ENCODE assay signal across 34 mouse cellular contexts in the genomic region with DNA sequence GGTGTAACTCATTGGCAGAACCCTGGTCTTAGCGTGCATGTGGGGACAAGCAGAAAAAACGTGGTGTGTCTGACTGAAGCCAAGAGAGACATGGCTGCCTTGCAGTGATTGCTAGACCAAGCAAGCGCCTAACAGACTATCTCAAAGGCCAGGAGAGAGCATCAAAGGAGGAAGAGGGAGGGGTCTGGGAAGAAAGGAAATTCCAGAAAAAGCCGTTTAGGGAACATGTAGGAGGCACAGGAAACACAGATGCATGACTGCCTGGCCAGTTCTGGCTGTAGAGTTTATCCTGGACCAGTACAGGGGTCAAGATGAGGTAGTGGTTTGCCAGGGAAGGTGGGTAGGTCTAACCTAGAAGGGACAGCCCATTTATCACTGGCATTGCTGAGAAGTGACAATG. TPM values are rescaled to one million over a fixed set of nuclear protein-coding genes. Genes with fewer than 3 reads are reported as not detected.
DNase-seq lines count a peak whose midpoint lies in the region; ATAC-seq and TF ChIP-seq lines count a peak whose summit lies in the region.
"Had no signal": no experiment of that assay in that cellular context is flagged by ENCODE, and none has a peak within 500 bp of the region (broad histone marks: within the 10 kb centered on the region; RNA-seq: fewer than 3 reads in every experiment).

No protein-coding gene starts in this region.

- H3K9ac ChIP-seq in heart, embryonic 12.5 days, result no peak overlapping the region
- H3K9ac ChIP-seq in heart, adult 2 months (ENCODE audit: low read depth, low read length), result no peak overlapping the region
- no peak overlapping the region for H3K9ac ChIP-seq in lung, embryonic 14.5 days
- H3K9ac ChIP-seq: embryonic facial prominence, embryonic 15.5 days; forebrain, embryonic 12.5 days; forebrain, postnatal 0 days; limb, embryonic 13.5 days; liver, embryonic 12.5 days had no signal

- no peaks in the 10 kb centered on the region for H3K36me3 ChIP-seq in heart, embryonic 12.5 days
- H3K36me3 ChIP-seq in heart, embryonic 10.5 days, result no peaks in the 10 kb centered on the region
- H3K36me3 ChIP-seq in heart, adult 2 months (ENCODE audit: control insufficient read depth, insufficient read depth, low read length), result no peaks in the 10 kb centered on the region
- no peaks in the 10 kb centered on the region for H3K36me3 ChIP-seq in lung, embryonic 14.5 days (ENCODE audit: insufficient read depth)
- H3K36me3 ChIP-seq: embryonic facial prominence, embryonic 10.5 days; embryonic facial prominence, embryonic 15.5 days; forebrain, embryonic 12.5 days; limb, embryonic 13.5 days; liver, embryonic 12.5 days had no signal

- WGBS in heart, embryonic 12.5 days, result 38% methylated on average over 4 of the region's 4 CpGs
- 53% methylated on average over 4 of the region's 4 CpGs for WGBS in heart, embryonic 10.5 days
- 15% methylated on average over 4 of the region's 4 CpGs for WGBS in heart, adult 2 months
- 38% methylated on average over 4 of the region's 4 CpGs for WGBS in lung, embryonic 14.5 days

- no peak overlapping the region for H3K4me3 ChIP-seq in heart, embryonic 12.5 days
- no peak overlapping the region for H3K4me3 ChIP-seq in heart, embryonic 10.5 days
- no peak overlapping the region for H3K4me3 ChIP-seq in heart, adult 2 months
- no peak overlapping the region for H3K4me3 ChIP-seq in lung, embryonic 14.5 days (ENCODE audit: low read depth, low read length)
- H3K4me3 ChIP-seq in gastrocnemius, adult 2 months, result no peak overlapping the region
- H3K4me3 ChIP-seq: embryonic facial prominence, embryonic 10.5 days; embryonic facial prominence, embryonic 15.5 days; forebrain, embryonic 12.5 days; limb, embryonic 13.5 days; liver, embryonic 12.5 days had no signal

- no peak for DNase-seq in heart, embryonic 10.5 days (ENCODE audit: low spot score)
- DNase-seq in heart, postnatal 10 days, result peak; percentile 13 to 18
- DNase-seq in heart, adult 2 months, result no peak
- peak; percentile 37 for DNase-seq in lung, embryonic 14.5 days
- DNase-seq in lung, postnatal 25 days (ENCODE audit: low spot score), result no peak
- DNase-seq in testis, postnatal 10 days (ENCODE audit: low spot score), result peak; percentile 19
- DNase-seq in gastrocnemius, adult 2 months, result no peak
- DNase-seq: adrenal gland, postnatal 14 days; cerebellum, adult 11-12 months; cerebellum, postnatal 10 days; forebrain, postnatal 0 days; gastrocnemius, postnatal 10 days; kidney, adult 8-10 months; kidney, postnatal 4 days; lung, adult 18-20 months; lung, postnatal 36 days; right cerebral cortex, postnatal 25 days; thymus, postnatal 4 days had no signal

- no peaks in the 10 kb centered on the region for H3K9me3 ChIP-seq in heart, embryonic 12.5 days (replicated peaks)
- H3K9me3 ChIP-seq in heart, embryonic 10.5 days, result no peaks in the 10 kb centered on the region
- H3K9me3 ChIP-seq in lung, embryonic 14.5 days (ENCODE audit: low read depth, low read length), result no peaks in the 10 kb centered on the region
- H3K9me3 ChIP-seq: embryonic facial prominence, embryonic 10.5 days; embryonic facial prominence, embryonic 15.5 days; forebrain, embryonic 12.5 days; limb, embryonic 13.5 days; liver, embryonic 12.5 days had no signal

- no peaks in the 10 kb centered on the region for H3K27me3 ChIP-seq in heart, embryonic 12.5 days (replicated peaks)
- H3K27me3 ChIP-seq in heart, embryonic 10.5 days (ENCODE audit: insufficient read depth, poor library complexity, severe bottlenecking), result no peaks in the 10 kb centered on the region
- H3K27me3 ChIP-seq in heart, adult 2 months (ENCODE audit: control insufficient read depth, insufficient read depth, low read length), result no peaks in the 10 kb centered on the region
- no peaks in the 10 kb centered on the region for H3K27me3 ChIP-seq in lung, embryonic 14.5 days (ENCODE audit: insufficient read depth, low read length)
- H3K27me3 ChIP-seq: embryonic facial prominence, embryonic 15.5 days; forebrain, embryonic 12.5 days; limb, embryonic 13.5 days; liver, embryonic 12.5 days had no signal

- no peak for TF ChIP-seq POLR2A in heart, adult 2 months (IDR thresholded peaks at IDR 0.05; ENCODE audit: insufficient read depth, low read depth, low read length)

- H3K79me2 ChIP-seq in heart, adult 2 months (replicated peaks; ENCODE audit: control insufficient read depth, insufficient read depth, low read length), result no peaks in the 10 kb centered on the region

- H3K4me2 ChIP-seq in heart, embryonic 12.5 days, result no peak overlapping the region
- no peak overlapping the region for H3K4me2 ChIP-seq in lung, embryonic 14.5 days
- H3K4me2 ChIP-seq: embryonic facial prominence, embryonic 15.5 days; forebrain, embryonic 12.5 days; limb, embryonic 13.5 days; liver, embryonic 12.5 days; midbrain, embryonic 11.5 days had no signal

- intact Hi-C loops in heart, postnatal 10 days (cut with DNase I), result loop anchor here (5.0 kb wide), 1 partner anchor 41 kb away; no protein-coding TSS in a partner anchor
- intact Hi-C loops in heart, adult 2 months (cut with DNase I), result no loop called here
- intact Hi-C loops in gastrocnemius, adult 2 months (cut with DNase I), result no loop called here

- peak; percentile 74 for ATAC-seq in heart, embryonic 12.5 days (ENCODE audit: insufficient number of reproducible peaks, low FRiP score)
- peak; percentile 41; the same call in 1 of the 2 replicates for ATAC-seq in lung, embryonic 14.5 days (ENCODE audit: insufficient read depth)
- ATAC-seq: CD4-positive, CD25-positive, alpha-beta regulatory T cell, adult 4 months; forebrain, postnatal 0 days; hindbrain, embryonic 16.5 days; liver, embryonic 12.5 days; midbrain, embryonic 16.5 days had no signal

- TF ChIP-seq CTCF in heart, adult 2 months (IDR thresholded peaks at IDR 0.05), result no peak; the same call in 1 of the 2 replicates
- TF ChIP-seq CTCF in lung, embryonic 14.5 days (IDR thresholded peaks at IDR 0.05; ENCODE audit: low read depth), result no peak
- TF ChIP-seq CTCF in gastrocnemius, adult 2 months (IDR thresholded peaks at IDR 0.05), result no peak

- H3K4me1 ChIP-seq in heart, embryonic 12.5 days (replicated peaks), result no peaks in the 10 kb centered on the region; the same call in 1 of the 2 replicates
- no peaks in the 10 kb centered on the region for H3K4me1 ChIP-seq in heart, embryonic 10.5 days
- peaks cover 1% of the 10 kb centered on the region; the same call in 1 of the 2 replicates for H3K4me1 ChIP-seq in heart, adult 2 months (ENCODE audit: control insufficient read depth, insufficient read depth, low read length)
- no peaks in the 10 kb centered on the region for H3K4me1 ChIP-seq in lung, embryonic 14.5 days (ENCODE audit: insufficient read depth)
- H3K4me1 ChIP-seq: embryonic facial prominence, embryonic 10.5 days; embryonic facial prominence, embryonic 15.5 days; forebrain, embryonic 12.5 days; limb, embryonic 13.5 days; liver, embryonic 12.5 days had no signal

- H3K27ac ChIP-seq in heart, embryonic 12.5 days (ENCODE audit: poor library complexity, severe bottlenecking), result no peak overlapping the region
- no peak overlapping the region for H3K27ac ChIP-seq in heart, embryonic 10.5 days
- no peak overlapping the region for H3K27ac ChIP-seq in heart, adult 2 months
- H3K27ac ChIP-seq in lung, embryonic 14.5 days (ENCODE audit: low read depth), result no peak overlapping the region
- no peak overlapping the region for H3K27ac ChIP-seq in gastrocnemius, adult 2 months
- H3K27ac ChIP-seq: embryonic facial prominence, embryonic 10.5 days; embryonic facial prominence, embryonic 15.5 days; forebrain, embryonic 12.5 days; limb, embryonic 13.5 days; liver, embryonic 12.5 days; stomach, postnatal 0 days had no signal

- no peak for TF ChIP-seq EP300 in heart, adult 2 months (IDR thresholded peaks at IDR 0.05; ENCODE audit: insufficient read depth, low read depth, low read length)

RNA-seq across cellular contexts. Expression of a gene that starts 2.6 kb away (rescaled TPM):
- 2.3 and 2.5 TPM in 2 replicates for polyA plus RNA-seq in heart, embryonic 12.5 days (2016; fragmentation: Nextera tagmentation; extraction: Ambion mirVana)
- 1.3 and 2.0 TPM in 2 replicates for polyA plus RNA-seq in heart, embryonic 10.5 days (2016; fragmentation: Nextera tagmentation; extraction: Ambion mirVana)
- 1 to 10 TPM; 1.1 to 1.8 TPM for total RNA-seq in heart, postnatal 10 days (2021)
- total RNA-seq in heart, adult 2 months (2021), result 1 to 10 TPM in 1 of 2 experiments, under 1 TPM in 1; 0.97 to 3.1 TPM
- polyA plus RNA-seq in heart, adult 2 months (2012; rRNA removed), result 2.6 and 5.3 TPM in 2 replicates
- 2.2 and 3.0 TPM in 2 replicates for polyA plus RNA-seq in lung, embryonic 14.5 days (2014; fragmentation: Nextera tagmentation; extraction: Ambion mirVana)
- under 1 TPM in 1 of 2 experiments, not detected in 1; 0.20 TPM for total RNA-seq in gastrocnemius, adult 2 months (2021)

RNA-seq across cellular contexts. Expression of a gene that starts 24.4 kb away (rescaled TPM):
- polyA plus RNA-seq in heart, embryonic 12.5 days (2016; fragmentation: Nextera tagmentation; extraction: Ambion mirVana), result 0.26 and 0.57 TPM in 2 replicates
- 0.26 and 0.28 TPM in 2 replicates for polyA plus RNA-seq in heart, embryonic 10.5 days (2016; fragmentation: Nextera tagmentation; extraction: Ambion mirVana)
- total RNA-seq in heart, postnatal 10 days (2021), result under 1 TPM; 0.74 to 0.84 TPM
- total RNA-seq in heart, adult 2 months (2021), result 1 to 10 TPM; 1.1 to 2.0 TPM
- polyA plus RNA-seq in heart, adult 2 months (2012; rRNA removed), result 2.3 and 4.2 TPM in 2 replicates
- 0.41 and 1.1 TPM in 2 replicates for polyA plus RNA-seq in lung, embryonic 14.5 days (2014; fragmentation: Nextera tagmentation; extraction: Ambion mirVana)
- total RNA-seq in gastrocnemius, adult 2 months (2021), result under 1 TPM in 1 of 2 experiments, not detected in 1; 0.42 TPM
- total RNA-seq: forebrain, postnatal 0 days; layer of hippocampus, postnatal 25 days; left cerebral cortex, adult 8-10 months; left cerebral cortex, postnatal 36 days had no signal
- polyA plus RNA-seq: forebrain, embryonic 12.5 days; forebrain, postnatal 0 days; hindbrain, embryonic 11.5 days; hindbrain, embryonic 16.5 days; limb, embryonic 13.5 days; midbrain, embryonic 11.5 days; midbrain, embryonic 16.5 days; neural tube, embryonic 11.5 days had no signal

RNA-seq across cellular contexts. Expression of a gene that starts 38.1 kb away (rescaled TPM):
- 1.9 and 2.7 TPM in 2 replicates for polyA plus RNA-seq in heart, embryonic 12.5 days (2016; fragmentation: Nextera tagmentation; extraction: Ambion mirVana)
- polyA plus RNA-seq in heart, embryonic 10.5 days (2016; fragmentation: Nextera tagmentation; extraction: Ambion mirVana), result 0.64 and 1.0 TPM in 2 replicates
- total RNA-seq in heart, postnatal 10 days (2021), result under 1 TPM; 0.17 to 0.26 TPM
- 1 to 10 TPM; 1.1 to 1.3 TPM for total RNA-seq in heart, adult 2 months (2021)
- 1.4 and 3.2 TPM in 2 replicates for polyA plus RNA-seq in heart, adult 2 months (2012; rRNA removed)
- 0.37 and 0.83 TPM in 2 replicates for polyA plus RNA-seq in lung, embryonic 14.5 days (2014; fragmentation: Nextera tagmentation; extraction: Ambion mirVana)
- total RNA-seq in gastrocnemius, adult 2 months (2021), result under 1 TPM in 1 of 2 experiments, not detected in 1; 0.33 TPM
- total RNA-seq: forebrain, postnatal 0 days; layer of hippocampus, postnatal 25 days; left cerebral cortex, adult 8-10 months; left cerebral cortex, postnatal 36 days had no signal
- polyA plus RNA-seq: embryonic facial prominence, embryonic 10.5 days; forebrain, embryonic 12.5 days; forebrain, postnatal 0 days; hindbrain, embryonic 11.5 days; hindbrain, embryonic 16.5 days; midbrain, embryonic 11.5 days; midbrain, embryonic 16.5 days; neural tube, embryonic 11.5 days had no signal

RNA-seq across cellular contexts. Expression of a gene that starts 45.9 kb away (rescaled TPM):
- polyA plus RNA-seq in heart, embryonic 12.5 days (2016; fragmentation: Nextera tagmentation; extraction: Ambion mirVana), result 10.9 and 11.4 TPM in 2 replicates
- polyA plus RNA-seq in heart, embryonic 10.5 days (2016; fragmentation: Nextera tagmentation; extraction: Ambion mirVana), result 10.0 and 12.5 TPM in 2 replicates
- 1 to 10 TPM; 2.8 to 3.1 TPM for total RNA-seq in heart, postnatal 10 days (2021)
- under 1 TPM; 0.44 to 0.52 TPM for total RNA-seq in heart, adult 2 months (2021)
- 0.39 and 0.50 TPM in 2 replicates for polyA plus RNA-seq in heart, adult 2 months (2012; rRNA removed)
- 25.9 and 26.1 TPM in 2 replicates for polyA plus RNA-seq in lung, embryonic 14.5 days (2014; fragmentation: Nextera tagmentation; extraction: Ambion mirVana)
- under 1 TPM; 0.20 to 0.39 TPM for total RNA-seq in gastrocnemius, adult 2 months (2021)

RNA-seq across cellular contexts. Expression of a gene that starts 46.0 kb away (rescaled TPM):
- 8.8 and 11.0 TPM in 2 replicates for polyA plus RNA-seq in heart, embryonic 12.5 days (2016; fragmentation: Nextera tagmentation; extraction: Ambion mirVana)
- 7.1 and 10.4 TPM in 2 replicates for polyA plus RNA-seq in heart, embryonic 10.5 days (2016; fragmentation: Nextera tagmentation; extraction: Ambion mirVana)
- total RNA-seq in heart, postnatal 10 days (2021), result 10 to 100 TPM; 26.2 to 41.3 TPM
- 10 to 100 TPM; 21.3 to 26.0 TPM for total RNA-seq in heart, adult 2 months (2021)
- polyA plus RNA-seq in heart, adult 2 months (2012; rRNA removed), result 24.1 and 31.5 TPM in 2 replicates
- 13.1 and 14.5 TPM in 2 replicates for polyA plus RNA-seq in lung, embryonic 14.5 days (2014; fragmentation: Nextera tagmentation; extraction: Ambion mirVana)
- 10 to 100 TPM; 22.4 to 26.2 TPM for total RNA-seq in gastrocnemius, adult 2 months (2021)

Comparison
In these comparisons a context has a peak if more than half of its experiments do, and no peak if none do; other contexts are left out.
1. DNase-seq: peak in heart, postnatal 10 days (2 of 2), lung, embryonic 14.5 days (single experiment) and testis, postnatal 10 days (single experiment); none in heart, embryonic 10.5 days (single experiment), heart, adult 2 months (0 of 2), lung, postnatal 25 days (single experiment) and gastrocnemius, adult 2 months (single experiment).